Mouse (Mus musculus): ENCODE data around the gene Muc5ac.

- TF ChIP-seq CTCF (IDR thresholded peaks at IDR 0.05; ENCODE audit: borderline replicate concordance, insufficient read depth, low read depth, low read length) (no peak), POLR2A (IDR thresholded peaks at IDR 0.05; ENCODE audit: borderline replicate concordance, insufficient read depth, low read length) (no peak)
These were observed 50.0 kb downstream of the Muc5ac start, which contains the start of gene Muc5b for GRCm38 (mm10) chr7:141838779-141839178.
